Mouse (Mus musculus): Measurements from ENCODE around the gene Pagr1b.
A peak's percentile ranks its signal among the peaks of the same experiment; 100 is the strongest.

Gene Pagr1b

DNA sequence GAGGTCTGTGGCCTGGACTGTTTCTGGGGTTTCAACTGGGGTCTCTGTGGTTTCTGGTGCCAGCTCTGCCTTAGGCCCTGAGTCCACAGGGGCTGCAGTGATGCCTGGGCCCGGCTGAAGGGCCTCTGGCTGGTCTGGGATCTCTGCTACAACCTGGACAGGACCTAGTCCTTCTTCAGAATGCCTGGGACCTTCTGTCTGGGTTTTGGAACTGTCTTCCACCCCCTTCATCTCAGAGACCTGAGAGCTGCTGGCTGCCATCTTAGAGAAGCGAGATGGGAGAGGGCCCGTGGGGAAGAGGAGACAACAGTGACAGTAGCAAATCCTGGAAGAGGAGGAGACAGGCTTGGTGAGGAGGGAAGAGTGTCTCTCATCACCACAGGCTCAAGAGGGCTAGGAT lies 3.7 kb upstream of the Pagr1b start:
- DNase-seq (ENCODE audit: low spot score in 2 of 2) = no peak

DNA sequence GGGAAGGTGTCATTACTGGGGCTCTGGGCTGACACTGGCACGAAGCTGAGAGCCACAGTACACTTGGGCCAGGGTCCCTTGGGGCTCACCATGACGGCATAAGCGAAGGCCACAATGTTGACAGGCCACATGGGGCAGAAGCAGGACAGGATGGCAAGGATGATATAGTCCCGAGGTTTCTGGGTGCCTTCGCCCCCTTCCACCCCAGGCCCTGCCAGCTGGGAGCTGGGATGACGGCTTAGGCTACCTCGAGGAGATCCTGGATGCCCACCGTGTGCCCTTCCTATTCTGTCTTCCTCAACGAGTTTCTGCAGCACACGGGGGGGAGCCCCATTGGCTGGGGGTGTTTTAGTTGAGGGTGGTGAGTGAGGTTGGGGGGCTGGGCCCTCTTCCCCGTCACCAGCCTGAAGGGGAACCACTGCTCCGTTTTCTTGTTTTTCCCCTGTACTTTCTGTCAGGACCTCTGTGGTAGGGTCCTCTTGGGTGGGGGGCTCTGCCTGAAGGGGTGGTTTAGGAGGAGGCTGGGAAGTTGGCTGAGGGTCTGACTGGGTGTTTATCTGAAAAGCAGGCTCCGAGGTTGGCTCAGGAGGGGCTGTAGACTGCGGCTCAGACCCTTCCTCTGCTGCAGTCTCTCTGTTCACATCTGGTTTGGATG lies 3.1 kb upstream of the Pagr1b start:
- DNase-seq (ENCODE audit: low spot score in 2 of 2) = no peak

DNA sequence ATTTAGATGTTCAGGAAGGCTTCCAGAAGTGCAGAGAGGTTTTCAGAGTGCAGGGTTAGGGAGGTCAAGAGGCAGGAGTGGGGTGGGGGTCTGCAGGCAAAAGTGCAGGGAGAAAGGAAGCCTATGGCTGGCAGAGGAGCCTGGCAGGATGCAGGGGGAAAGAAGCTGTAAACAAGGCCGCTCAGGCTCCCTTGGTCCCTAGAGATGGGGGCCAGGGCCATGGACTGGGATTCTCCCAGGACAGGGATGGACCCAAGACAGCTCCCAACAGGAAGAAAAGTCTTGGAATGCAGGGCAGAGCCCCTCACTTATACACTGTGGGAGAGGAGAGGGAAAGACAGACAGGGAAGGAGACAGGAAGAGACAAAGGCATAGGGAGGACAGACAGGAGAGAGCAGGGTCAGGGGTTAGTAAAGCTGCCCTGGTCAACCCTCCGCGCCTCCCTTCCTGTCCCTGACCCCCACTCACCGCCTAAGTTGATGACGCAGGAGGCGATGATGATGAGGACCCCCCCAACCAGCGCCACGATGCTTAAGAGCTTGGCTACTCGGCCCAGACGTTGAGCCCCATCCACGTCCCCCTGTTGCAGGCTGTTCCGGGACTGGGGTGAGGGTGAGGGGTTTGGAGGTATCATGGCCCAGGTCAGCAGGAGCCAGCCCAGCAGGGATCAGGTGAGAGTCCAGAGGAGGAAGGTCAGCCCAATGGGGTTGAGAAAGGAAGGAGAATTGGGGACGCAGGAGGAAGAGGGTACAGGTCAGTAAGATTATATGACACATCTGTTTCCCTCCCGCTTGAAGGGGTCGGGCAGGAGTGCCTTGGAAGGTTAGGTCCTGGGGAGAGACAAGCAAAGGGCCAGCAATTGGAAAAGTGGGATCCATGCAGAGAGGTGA lies 2.4 kb upstream of the Pagr1b start:
- peak in 1 of 2 experiments; percentile 72 for DNase-seq (ENCODE audit: low spot score in 2 of 2)

DNA sequence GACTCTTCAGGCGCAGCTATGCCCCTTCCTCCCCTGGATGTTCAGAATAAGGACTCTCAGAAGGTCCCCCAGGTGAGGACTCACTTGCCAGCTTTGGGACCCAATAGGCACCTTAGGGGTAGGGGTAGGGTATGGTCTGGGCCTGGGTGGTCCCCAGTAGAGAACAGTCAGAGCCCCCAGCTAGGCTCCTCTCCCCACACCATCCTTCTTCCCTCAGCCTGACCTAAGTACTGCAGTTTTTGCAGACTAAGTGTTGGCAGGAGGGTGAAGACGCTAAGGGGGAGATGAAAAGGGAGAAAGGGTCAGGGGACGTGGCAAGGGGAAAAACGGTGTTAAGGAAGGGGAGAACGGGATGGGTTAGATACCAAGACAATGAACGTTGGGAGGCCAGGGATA lies 1.7 kb upstream of the Pagr1b start:
- no peak for DNase-seq (ENCODE audit: low spot score in 2 of 2)

DNA sequence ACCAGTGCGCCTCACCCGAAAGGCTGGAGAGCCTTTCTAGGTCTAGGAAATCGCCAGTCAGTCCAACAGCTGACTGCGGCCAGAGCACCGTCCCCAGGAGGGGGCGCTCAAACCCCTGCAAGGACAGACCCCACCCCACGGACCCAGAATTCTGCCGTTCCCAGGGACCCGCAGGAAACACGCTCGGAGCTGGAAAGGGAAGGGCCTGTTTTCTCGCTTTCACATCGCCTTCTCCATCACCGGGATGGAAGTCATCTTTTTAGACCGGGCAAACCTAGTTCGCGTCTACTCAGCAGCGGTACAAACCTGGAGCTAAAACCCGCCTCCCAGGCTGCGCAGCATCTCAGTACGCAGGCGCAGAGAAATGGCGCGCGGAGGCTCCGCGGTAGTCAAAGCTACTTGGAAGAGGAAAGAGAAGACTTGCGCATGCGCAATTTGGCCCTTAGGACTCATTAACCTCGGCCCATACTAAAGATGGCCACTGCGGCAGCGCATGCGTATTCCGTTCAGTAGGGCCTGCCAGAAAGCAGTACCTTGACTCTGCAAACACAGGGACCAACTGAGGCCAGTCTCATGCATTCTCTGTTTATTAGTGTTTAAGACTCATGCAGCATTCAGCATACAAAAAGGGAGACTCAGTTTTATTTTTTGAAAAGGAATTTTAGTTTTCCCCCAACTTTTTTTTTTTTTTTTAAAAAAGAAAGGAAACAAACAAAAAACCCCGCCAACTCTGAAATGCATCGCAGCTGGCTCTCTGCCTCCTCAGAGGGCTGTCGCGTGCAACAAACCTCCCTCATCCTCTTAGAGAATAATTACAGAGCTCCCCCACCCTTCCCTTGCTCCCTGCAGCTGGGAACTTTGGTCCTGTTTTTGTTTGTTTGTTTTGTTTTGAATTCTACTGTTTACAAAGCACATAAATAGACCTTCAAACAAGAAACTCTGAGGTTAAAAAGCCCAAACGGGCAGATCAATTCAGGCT lies 976 bp upstream of the Pagr1b start, which contains the start of gene Pagr1a:
TSS of gene Pagr1a (minus strand) at position 382 of the 979 bp plus-strand sequence.
- DNase-seq (ENCODE audit: low spot score in 2 of 2) = peak; percentile 97 to 99

DNA sequence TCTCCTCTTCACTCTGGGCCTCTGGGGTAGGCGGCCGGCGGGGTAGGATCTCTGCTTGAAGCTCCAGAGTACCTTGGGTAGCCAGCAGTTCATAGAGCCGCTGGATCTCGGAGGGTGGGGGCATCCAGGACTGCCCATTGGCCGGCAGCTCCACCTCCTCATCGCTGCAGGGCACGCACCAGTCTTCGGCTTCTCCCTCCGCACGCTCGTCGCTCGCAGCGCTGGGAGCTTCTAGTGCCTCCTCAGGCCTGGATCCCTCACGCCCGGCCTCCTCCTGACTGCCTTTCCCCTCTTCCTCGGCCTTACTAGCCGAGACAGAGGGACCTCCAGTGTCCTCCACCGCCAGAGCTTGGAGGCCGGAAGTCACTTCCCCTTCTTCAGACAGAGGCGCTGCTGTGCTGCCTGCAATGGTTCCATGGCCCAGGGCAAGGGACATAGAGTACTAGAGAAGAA lies 228 bp upstream of the Pagr1b start:
- DNase-seq (ENCODE audit: low spot score in 2 of 2) = no peak

DNA sequence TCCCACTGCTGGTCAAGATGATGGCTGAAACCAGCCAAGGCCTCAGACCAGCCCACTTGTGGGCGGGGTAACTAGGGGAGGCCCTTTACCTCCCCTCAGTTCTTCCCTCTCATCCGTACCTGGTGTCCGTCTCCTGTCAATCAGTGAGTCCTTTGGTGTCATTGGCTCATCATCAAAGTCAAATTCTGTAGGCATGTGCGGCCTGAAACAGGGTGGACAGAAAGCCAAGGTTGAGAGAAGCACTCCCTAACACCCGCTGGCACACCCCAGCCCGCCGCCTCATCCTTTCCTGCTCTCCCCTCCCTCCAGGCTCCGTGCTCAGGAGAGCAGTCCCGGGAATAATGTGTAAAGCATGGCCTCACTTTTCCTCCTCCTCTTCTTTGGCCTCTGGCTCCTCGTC lies 203 bp downstream of the Pagr1b start:
- peak in 1 of 2 experiments; percentile 40 for DNase-seq (ENCODE audit: low spot score in 2 of 2)

DNA sequence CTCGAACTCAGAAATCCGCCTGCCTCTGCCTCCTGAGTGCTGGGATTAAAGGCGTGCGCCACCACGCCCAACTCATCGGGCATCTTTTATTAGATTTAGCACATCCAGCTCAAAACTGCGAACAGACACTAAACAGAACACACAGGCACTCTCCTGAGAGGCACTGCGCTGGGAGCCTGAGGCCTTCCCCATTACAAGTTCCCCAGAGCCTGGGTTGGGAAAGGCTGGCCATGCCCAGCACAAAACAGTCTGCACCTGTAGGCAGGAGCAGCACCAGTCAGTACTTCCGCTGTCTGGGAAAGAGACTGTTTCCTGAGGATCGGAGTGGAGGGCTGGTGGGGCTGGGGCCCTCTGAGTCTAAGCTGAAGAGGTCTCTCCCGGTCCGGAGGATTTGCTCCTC lies 1.3 kb downstream of the Pagr1b start:
- no peak for DNase-seq (ENCODE audit: low spot score in 2 of 2)

DNA sequence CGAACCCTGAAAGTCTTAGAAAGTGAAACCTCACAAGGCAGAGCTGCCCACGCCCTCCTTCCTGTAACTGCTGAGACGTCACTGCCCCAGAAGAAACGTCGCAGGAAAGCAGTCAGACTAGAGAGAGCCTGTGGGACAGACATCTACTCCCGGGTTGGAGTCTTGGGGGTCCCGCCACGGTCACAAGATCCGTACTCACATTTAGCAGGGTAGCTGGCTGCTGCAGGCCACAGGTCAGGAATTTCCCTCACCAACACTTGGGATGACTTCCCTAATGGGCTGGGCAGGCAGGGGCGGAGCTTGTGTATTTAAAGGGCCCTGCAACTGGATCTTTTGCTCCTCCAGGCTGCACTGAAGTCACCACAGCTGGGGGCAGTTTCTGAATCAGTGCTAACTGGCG lies 2.0 kb downstream of the Pagr1b start, which contains the start of gene Mvp:
TSS of gene Mvp (minus strand) at position 302 of the 400 bp plus-strand sequence.
- DNase-seq (ENCODE audit: low spot score in 2 of 2) = peak; percentile 48 to 76

DNA sequence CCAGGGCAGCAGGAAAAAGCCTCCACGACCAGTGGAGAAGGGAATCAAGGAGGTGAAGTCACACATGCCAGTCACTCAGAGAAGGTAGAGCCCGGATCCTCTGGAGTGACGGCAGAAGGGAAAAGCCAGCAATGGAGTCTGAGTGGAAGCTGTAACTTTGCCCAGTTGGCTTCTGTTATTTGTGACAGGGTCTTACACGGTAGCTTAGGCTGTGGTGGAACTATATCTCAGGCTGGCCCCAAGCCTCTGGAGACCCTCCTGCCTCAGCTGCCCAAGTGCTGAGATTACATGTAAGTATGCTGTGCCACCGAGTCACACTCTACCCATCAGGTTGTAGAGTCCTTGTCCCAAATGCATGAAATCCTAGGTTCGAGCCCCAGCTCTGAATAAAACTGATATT lies 2.9 kb downstream of the Pagr1b start:
- DNase-seq (ENCODE audit: low spot score in 2 of 2) = no peak

DNA sequence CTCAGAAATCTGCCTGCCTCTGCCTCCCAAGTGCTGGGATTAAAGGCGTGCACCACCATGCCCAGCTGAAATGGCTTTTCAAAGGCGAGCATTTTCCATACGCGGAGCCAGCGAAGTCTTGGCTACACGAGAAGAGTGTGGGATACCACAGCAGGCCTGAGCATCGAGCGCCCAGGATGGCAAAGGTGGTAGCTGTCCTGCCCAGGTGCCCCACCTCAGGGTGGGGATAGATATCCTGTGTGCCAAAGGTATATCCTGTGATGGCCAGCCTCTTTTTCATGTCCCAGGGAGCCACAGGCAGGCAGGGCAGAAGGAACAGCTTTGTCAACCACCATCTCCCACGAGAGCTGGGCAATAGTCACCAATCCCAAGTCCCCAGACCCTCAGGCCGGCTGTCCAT lies 3.4 kb downstream of the Pagr1b start:
- no peak for DNase-seq (ENCODE audit: low spot score in 2 of 2)

DNA sequence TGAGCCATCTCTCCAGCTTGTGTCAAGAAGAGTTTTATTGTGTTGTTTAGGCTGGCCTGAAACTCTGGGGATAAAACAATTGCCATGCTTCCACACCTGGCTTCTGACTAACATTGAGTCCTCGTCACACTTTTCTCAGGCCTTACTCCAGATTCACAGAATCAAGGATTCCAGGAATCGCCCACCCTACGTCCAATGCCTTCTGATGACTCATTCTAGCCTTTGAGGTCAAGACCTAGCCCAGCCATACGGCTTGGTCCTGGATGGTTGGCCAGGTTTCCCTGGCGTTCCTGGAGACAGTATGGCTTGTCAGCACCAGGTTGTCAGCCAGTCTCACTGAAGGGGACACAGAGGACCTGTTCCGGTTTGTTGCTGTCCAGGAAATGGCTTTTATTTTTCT lies 3.9 kb downstream of the Pagr1b start:
- no peak for DNase-seq (ENCODE audit: low spot score in 2 of 2)

DNA sequence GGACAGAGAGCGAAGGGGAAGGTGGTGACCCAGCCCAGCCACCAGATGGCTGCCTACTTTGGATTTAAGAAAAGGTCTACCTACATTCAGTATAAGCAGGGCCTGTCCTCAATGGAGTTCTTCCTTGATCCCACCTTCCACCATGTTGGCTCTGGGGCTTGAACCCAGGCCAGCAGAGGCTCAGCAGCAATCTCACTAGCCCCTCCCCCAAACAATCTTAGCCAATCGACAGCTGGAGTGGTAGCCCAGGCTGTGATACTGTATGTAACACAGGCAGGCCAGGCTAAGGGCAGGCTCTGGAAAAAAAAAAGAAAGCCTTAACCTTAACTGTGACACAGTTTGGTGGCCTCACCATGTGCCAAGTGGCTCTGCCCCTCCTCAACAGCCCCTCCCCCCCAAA lies 4.6 kb downstream of the Pagr1b start:
- DNase-seq (ENCODE audit: low spot score in 2 of 2) = no peak

DNA sequence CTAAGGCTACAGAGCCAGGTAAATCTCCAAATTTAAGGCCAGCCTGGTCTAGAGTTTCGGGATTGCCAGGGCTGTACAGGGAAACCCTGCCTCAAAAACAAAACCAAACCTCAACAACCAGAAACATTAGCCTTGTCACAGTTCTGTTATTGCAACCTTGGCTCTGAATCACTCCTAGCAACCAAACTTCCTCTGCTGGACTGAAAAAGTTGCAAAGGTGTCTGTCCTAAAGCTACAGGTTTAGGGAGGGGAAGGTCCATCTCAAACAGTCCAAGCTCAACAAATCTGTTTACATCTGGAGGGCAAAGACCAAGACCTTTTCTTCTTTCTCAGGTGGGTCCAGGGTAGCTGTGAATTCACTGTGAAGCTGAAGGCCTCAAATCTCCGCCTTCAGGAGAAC lies 5.2 kb downstream of the Pagr1b start:
- no peak for DNase-seq (ENCODE audit: low spot score in 2 of 2)

DNA sequence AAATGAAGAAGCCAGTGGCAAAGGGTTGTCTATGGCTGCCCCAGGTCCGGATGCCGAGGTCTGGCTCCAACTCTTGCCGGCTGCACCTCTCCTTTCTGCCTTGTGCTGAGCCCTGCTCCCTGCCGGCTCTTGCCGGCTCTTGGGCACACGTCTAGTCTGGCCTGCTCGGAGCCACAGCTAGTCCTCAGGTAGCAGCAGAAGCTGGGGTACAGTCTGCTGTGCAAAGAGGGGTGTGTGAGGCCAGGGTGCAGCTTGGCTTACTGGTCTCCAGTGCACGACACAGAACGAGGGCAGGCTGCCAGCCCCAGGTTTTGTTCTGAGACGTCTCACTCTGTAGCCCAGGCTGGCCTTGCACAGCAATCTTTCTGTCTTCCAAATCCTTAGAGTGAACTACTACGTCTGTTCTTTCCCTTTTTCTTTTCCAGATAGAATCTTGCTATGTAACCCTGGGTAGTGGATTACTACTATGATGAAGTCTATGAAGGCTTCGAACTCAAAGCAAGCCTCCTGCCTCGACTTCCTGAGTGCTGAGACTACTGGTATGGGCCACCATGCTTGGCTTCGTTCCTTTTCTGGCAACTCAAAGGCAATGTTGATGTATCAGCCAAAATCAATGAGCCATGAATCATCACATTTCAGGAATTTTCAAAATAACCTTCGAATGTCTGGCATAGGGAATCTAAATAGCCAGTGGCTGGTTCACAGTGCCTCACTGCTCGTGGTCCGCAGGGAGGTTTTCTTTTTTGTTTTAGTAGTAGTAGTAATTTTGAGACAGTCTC lies 6.8 kb downstream of the Pagr1b start:
- DNase-seq (ENCODE audit: low spot score in 2 of 2) = no peak

DNA sequence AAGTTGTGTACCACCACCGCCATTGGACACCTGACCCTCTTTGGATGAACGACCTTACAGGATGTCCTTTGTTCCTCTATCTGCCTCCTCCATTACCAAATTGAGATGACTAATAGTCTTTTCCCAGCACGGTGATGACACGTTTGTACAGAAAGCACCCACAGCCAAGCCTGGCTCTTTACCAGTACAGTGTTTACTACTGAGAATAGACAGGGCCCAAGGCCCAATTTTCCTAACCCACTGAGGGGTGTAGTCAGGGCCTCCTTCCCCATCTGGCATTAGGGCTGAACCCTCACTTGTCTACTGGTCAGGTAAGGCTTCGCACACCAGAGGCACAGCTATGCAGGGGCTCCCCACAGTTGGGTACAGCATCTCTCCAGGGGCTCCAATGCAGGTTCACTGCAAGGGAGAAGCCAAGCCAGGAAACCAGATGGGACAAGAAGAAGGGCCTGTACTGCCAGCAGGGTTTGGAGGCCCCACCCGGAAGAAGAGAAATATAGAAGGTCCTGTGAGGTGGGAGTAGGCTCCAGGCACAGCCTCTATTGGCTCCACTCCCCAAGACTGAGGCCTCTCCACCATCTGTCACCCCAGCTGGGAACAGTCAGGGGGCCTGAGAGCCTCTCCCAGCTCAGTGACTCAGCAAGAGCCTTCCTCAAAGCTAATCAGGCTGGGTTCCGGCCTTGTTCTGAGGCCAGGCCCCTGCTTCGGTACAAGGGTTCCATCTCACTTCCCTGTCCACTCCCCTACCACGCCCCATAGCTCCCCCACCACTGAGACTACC lies 7.9 kb downstream of the Pagr1b start:
- DNase-seq (ENCODE audit: low spot score in 2 of 2) = peak; percentile 55 to 78

DNA sequence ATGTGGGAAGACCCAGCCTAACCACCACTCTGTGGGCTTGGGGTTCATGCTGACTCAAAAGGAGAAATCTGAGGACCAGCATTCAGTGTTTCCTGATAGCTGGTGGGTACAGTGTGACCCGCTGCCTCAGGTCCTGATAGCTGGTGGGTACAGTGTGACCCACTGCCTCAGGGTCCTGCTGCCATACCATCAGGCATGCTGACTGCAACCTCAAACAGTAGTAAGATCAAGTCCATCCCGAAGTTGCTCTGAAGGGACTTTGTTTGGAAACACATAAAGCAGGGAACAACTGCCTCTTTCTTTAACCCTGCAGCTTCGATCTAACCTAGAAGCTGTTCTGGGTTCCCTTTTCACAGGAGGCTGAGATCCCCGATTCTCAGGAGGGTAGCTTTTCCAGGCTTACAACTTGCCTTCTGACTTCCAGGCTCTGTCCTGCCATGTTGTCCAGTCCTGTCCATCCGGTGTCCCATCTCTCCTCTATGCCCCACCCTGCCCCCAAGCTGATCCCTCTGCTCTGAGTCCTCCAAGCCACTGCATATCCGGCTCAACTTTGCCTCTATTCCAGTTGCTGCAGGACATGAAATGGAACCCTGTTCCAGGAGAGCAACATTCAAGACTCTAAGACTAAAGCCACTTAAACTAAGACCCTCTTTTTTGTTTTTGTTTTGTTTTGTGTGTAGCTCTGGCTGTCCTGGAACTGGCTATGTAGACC lies 8.8 kb downstream of the Pagr1b start:
- no peak for DNase-seq (ENCODE audit: low spot score in 2 of 2)

DNA sequence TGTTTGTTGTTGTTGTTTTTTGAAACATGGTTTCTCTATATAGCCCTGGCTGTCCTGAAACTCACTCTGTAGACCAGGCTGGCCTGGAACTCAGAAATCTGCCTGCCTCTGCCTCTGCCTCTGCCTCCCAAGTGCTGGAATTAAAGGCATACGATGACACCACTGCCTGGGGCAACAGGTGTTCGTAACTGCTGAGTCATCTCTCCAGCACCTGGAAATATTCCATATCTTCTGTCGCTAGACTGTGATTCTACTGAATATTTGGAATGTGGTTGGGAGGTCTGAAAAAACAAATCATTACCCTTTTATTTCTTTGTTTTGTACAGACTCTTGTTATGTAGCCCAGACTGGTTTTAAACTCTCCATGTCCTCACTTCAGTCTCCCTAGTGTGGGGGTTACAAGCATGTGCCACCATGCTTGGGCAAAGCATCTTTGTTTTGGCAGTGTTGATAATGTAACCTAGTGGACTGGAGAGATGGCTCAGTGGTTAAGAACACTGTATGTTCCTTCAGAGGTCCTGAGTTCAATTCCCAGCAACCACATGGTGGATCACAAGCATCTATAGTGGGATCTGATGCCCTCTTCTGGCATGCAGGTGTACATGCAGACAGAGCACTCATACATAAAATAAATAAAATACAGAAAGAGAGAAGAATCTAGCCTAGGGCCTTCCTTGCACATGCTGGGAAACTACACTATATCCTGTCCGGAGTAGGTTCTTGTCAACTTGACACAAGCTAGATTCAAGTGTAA lies 12.0 kb downstream of the Pagr1b start:
- DNase-seq (ENCODE audit: low spot score in 2 of 2) = no peak

DNA sequence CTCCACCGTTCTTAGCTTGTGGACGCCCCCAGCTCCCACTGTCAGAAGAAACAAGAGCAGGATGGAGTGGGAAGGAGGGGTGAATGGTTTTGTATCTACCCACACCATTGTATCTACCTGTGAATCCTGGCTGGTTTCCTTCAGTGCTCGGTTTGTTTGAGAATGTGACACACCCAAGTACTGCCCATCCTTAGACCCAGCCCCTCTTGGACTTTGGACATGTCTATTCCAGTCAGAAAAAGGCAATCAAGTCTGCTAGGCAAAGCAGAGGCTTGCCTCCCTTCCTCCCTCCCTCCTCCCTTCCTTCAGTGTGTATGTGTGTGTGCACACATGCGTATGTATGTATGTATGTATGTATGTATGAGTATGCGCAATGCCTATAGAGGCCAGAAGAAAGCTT lies 12.7 kb downstream of the Pagr1b start:
- DNase-seq (ENCODE audit: low spot score in 2 of 2) = no peak

All from spleen, postnatal 4 days (tissue).